Mouse (Mus musculus) C2C12 (cell line): Measurements from ENCODE around the gene Adss.

ENCODE experiments used
- CEBPB ChIP-seq: IDR thresholded peaks from one replicate; pipeline ENCODE4 v1.6.1; 2011; ENCODE audit warnings: low read depth, mild to moderate bottlenecking, control low read depth, moderate library complexity
- CTCF ChIP-seq: IDR thresholded peaks from one replicate; pipeline ENCODE4 v1.5.1; 2011; ENCODE audit not compliant: control insufficient read depth, insufficient read depth, insufficient read length
- FOSL1 ChIP-seq: IDR thresholded peaks from one replicate; pipeline ENCODE4 v1.8.0; 2011; ENCODE audit warnings: mild to moderate bottlenecking, low read length; ENCODE audit not compliant: poor library complexity, insufficient read depth, severe bottlenecking
- MYOD1 ChIP-seq: IDR thresholded peaks from one replicate; pipeline ENCODE4 v1.6.1; 2011; ENCODE audit warnings: low read depth; ENCODE audit not compliant: control insufficient read depth, insufficient read length
- USF1 ChIP-seq: IDR thresholded peaks from one replicate; pipeline ENCODE4 v1.6.1; 2011; ENCODE audit warnings: low read depth, mild to moderate bottlenecking, control low read depth, moderate library complexity

GRCm38 (mm10) chr1:177753496-177753895 lies 42.8 kb downstream of the Adss start:
- no peak for TF ChIP-seq FOSL1
- no peak for TF ChIP-seq CTCF
- no peak for TF ChIP-seq USF1
- TF ChIP-seq MYOD1, result no peak
- no peak for TF ChIP-seq CEBPB
